Mouse (Mus musculus): Measurements from ENCODE around the gene Spin1. TPM values are rescaled to one million over a fixed set of nuclear protein-coding genes. Genes with fewer than 3 reads are reported as not detected.

Gene Spin1
- polyA plus RNA-seq, 1 experiment from 2014 or later: 117 TPM

- 33% methylated on average over 4 of the region's 4 CpGs for WGBS
- H3K4me1 ChIP-seq (ENCODE audit: control insufficient read depth, insufficient read depth, low read length): peaks cover 12% of the 10 kb centered on the region; the same call in 1 of the 2 replicates
- no peak overlapping the region for H3K27ac ChIP-seq (ENCODE audit: low read depth, low read length)
- no peak overlapping the region for H3K9ac ChIP-seq (ENCODE audit: low read length)
- DNase-seq (ENCODE audit: low spot score): no peak
- ATAC-seq (ENCODE audit: insufficient read depth, low FRiP score, low TSS enrichment): no peak
- no peak overlapping the region for H3K4me2 ChIP-seq (ENCODE audit: low read depth)
- H3K4me3 ChIP-seq (ENCODE audit: low read depth, low read length): no peak overlapping the region
- H3K36me3 ChIP-seq (ENCODE audit: control insufficient read depth, insufficient read depth, low read length): no peaks in the 10 kb centered on the region
- no peaks in the 10 kb centered on the region for H3K27me3 ChIP-seq (ENCODE audit: control insufficient read depth, insufficient read depth, low read length)
- H3K9me3 ChIP-seq (ENCODE audit: control insufficient read depth, low read length): no peaks in the 10 kb centered on the region
These were observed 20.1 kb downstream of the Spin1 start for GRCm38 (mm10) chr13:51120734-51121133.

- Histone ChIP-seq H3K4me2 (ENCODE audit: low read depth) (no peak overlapping the region), H3K9me3 (ENCODE audit: control insufficient read depth, low read length) (no peaks in the 10 kb centered on the region), H3K9ac (ENCODE audit: low read length) (no peak overlapping the region), H3K4me1 (ENCODE audit: control insufficient read depth, insufficient read depth, low read length) (peaks cover 12% of the 10 kb centered on the region; the same call in 1 of the 2 replicates), H3K36me3 (ENCODE audit: control insufficient read depth, insufficient read depth, low read length) (no peaks in the 10 kb centered on the region), H3K27me3 (ENCODE audit: control insufficient read depth, insufficient read depth, low read length) (no peaks in the 10 kb centered on the region), H3K4me3 (ENCODE audit: low read depth, low read length) (no peak overlapping the region), H3K27ac (ENCODE audit: low read depth, low read length) (no peak overlapping the region)
- ATAC-seq (ENCODE audit: insufficient read depth, low FRiP score, low TSS enrichment) (no peak), DNase-seq (ENCODE audit: low spot score) (no peak)
- WGBS: 38% methylated on average over 1 of the region's 1 CpGs
These were observed 21.3 kb downstream of the Spin1 start for GRCm38 (mm10) chr13:51121966-51122365.

GRCm38 (mm10) chr13:51122771-51123170 is 22.1 kb downstream of the Spin1 start:
- H3K27me3 ChIP-seq (ENCODE audit: control insufficient read depth, insufficient read depth, low read length): no peaks in the 10 kb centered on the region
- no peak for ATAC-seq (ENCODE audit: insufficient read depth, low FRiP score, low TSS enrichment)
- H3K27ac ChIP-seq (ENCODE audit: low read depth, low read length): no peak overlapping the region
- H3K4me1 ChIP-seq (ENCODE audit: control insufficient read depth, insufficient read depth, low read length): peaks cover 12% of the 10 kb centered on the region; the same call in 1 of the 2 replicates
- 88% methylated on average over 8 of the region's 8 CpGs for WGBS
- no peak overlapping the region for H3K4me3 ChIP-seq (ENCODE audit: low read depth, low read length)
- H3K9me3 ChIP-seq (ENCODE audit: control insufficient read depth, low read length): no peaks in the 10 kb centered on the region
- DNase-seq (ENCODE audit: low spot score): no peak
- no peak overlapping the region for H3K9ac ChIP-seq (ENCODE audit: low read length)
- no peaks in the 10 kb centered on the region for H3K36me3 ChIP-seq (ENCODE audit: control insufficient read depth, insufficient read depth, low read length)
- H3K4me2 ChIP-seq (ENCODE audit: low read depth): no peak overlapping the region

- WGBS: 72% methylated on average over 8 of the region's 8 CpGs
- H3K4me3 ChIP-seq (ENCODE audit: low read depth, low read length): no peak overlapping the region
- H3K27me3 ChIP-seq (ENCODE audit: control insufficient read depth, insufficient read depth, low read length): no peaks in the 10 kb centered on the region
- DNase-seq (ENCODE audit: low spot score) (no peak), ATAC-seq (ENCODE audit: insufficient read depth, low FRiP score, low TSS enrichment) (no peak)
- 0 out of 2 replicates have a peak, but pooled peaks cover 6% of the 10 kb centered on the region for H3K4me1 ChIP-seq (ENCODE audit: control insufficient read depth, insufficient read depth, low read length)
- no peak overlapping the region for H3K27ac ChIP-seq (ENCODE audit: low read depth, low read length)
- no peak overlapping the region for H3K4me2 ChIP-seq (ENCODE audit: low read depth)
- no peak overlapping the region for H3K9ac ChIP-seq (ENCODE audit: low read length)
- no peaks in the 10 kb centered on the region for H3K9me3 ChIP-seq (ENCODE audit: control insufficient read depth, low read length)
- H3K36me3 ChIP-seq (ENCODE audit: control insufficient read depth, insufficient read depth, low read length): no peaks in the 10 kb centered on the region
These were observed 24.7 kb downstream of the Spin1 start for GRCm38 (mm10) chr13:51125357-51125756.

- ATAC-seq (ENCODE audit: insufficient read depth, low FRiP score, low TSS enrichment): no peak
- H3K4me3 ChIP-seq (ENCODE audit: low read depth, low read length): no peak overlapping the region
- no peak for DNase-seq (ENCODE audit: low spot score)
- peaks cover 5% of the 10 kb centered on the region; the same call in 1 of the 2 replicates for H3K36me3 ChIP-seq (ENCODE audit: control insufficient read depth, insufficient read depth, low read length)
- H3K4me2 ChIP-seq (ENCODE audit: low read depth): no peak overlapping the region
- no peaks in the 10 kb centered on the region for H3K9me3 ChIP-seq (ENCODE audit: control insufficient read depth, low read length)
- no peak overlapping the region for H3K27ac ChIP-seq (ENCODE audit: low read depth, low read length)
- WGBS: 87% methylated on average over 2 of the region's 2 CpGs
- H3K27me3 ChIP-seq (ENCODE audit: control insufficient read depth, insufficient read depth, low read length): no peaks in the 10 kb centered on the region
- no peak overlapping the region for H3K9ac ChIP-seq (ENCODE audit: low read length)
- H3K4me1 ChIP-seq (ENCODE audit: control insufficient read depth, insufficient read depth, low read length): no peaks in the 10 kb centered on the region
These were observed 27.2 kb downstream of the Spin1 start for GRCm38 (mm10) chr13:51127906-51128305.

GRCm38 (mm10) chr13:51128417-51128816 is 27.7 kb downstream of the Spin1 start:
- Histone ChIP-seq H3K27me3 (ENCODE audit: control insufficient read depth, insufficient read depth, low read length) (no peaks in the 10 kb centered on the region), H3K9ac (ENCODE audit: low read length) (no peak overlapping the region), H3K4me3 (ENCODE audit: low read depth, low read length) (no peak overlapping the region), H3K9me3 (ENCODE audit: control insufficient read depth, low read length) (no peaks in the 10 kb centered on the region), H3K4me2 (ENCODE audit: low read depth) (no peak overlapping the region), H3K36me3 (ENCODE audit: control insufficient read depth, insufficient read depth, low read length) (peaks cover 5% of the 10 kb centered on the region; the same call in 1 of the 2 replicates), H3K4me1 (ENCODE audit: control insufficient read depth, insufficient read depth, low read length) (no peaks in the 10 kb centered on the region), H3K27ac (ENCODE audit: low read depth, low read length) (no peak overlapping the region)
- ATAC-seq (ENCODE audit: insufficient read depth, low FRiP score, low TSS enrichment): no peak
- DNase-seq (ENCODE audit: low spot score): no peak
- 93% methylated on average over 7 of the region's 7 CpGs for WGBS

GRCm38 (mm10) chr13:51131179-51131578 is 30.5 kb downstream of the Spin1 start:
- no peak overlapping the region for H3K4me2 ChIP-seq (ENCODE audit: low read depth)
- no peaks in the 10 kb centered on the region for H3K9me3 ChIP-seq (ENCODE audit: control insufficient read depth, low read length)
- DNase-seq (ENCODE audit: low spot score): no peak
- no peak for ATAC-seq (ENCODE audit: insufficient read depth, low FRiP score, low TSS enrichment)
- H3K27ac ChIP-seq (ENCODE audit: low read depth, low read length): no peak overlapping the region
- H3K9ac ChIP-seq (ENCODE audit: low read length): no peak overlapping the region
- 87% methylated on average over 10 of the region's 10 CpGs for WGBS
- H3K4me1 ChIP-seq (ENCODE audit: control insufficient read depth, insufficient read depth, low read length): no peaks in the 10 kb centered on the region
- no peaks in the 10 kb centered on the region for H3K27me3 ChIP-seq (ENCODE audit: control insufficient read depth, insufficient read depth, low read length)
- peaks cover 5% of the 10 kb centered on the region; the same call in 1 of the 2 replicates for H3K36me3 ChIP-seq (ENCODE audit: control insufficient read depth, insufficient read depth, low read length)
- H3K4me3 ChIP-seq (ENCODE audit: low read depth, low read length): no peak overlapping the region

GRCm38 (mm10) chr13:51136315-51136714 is 35.6 kb downstream of the Spin1 start:
- Histone ChIP-seq H3K9ac (ENCODE audit: low read length) (no peak overlapping the region), H3K4me3 (ENCODE audit: low read depth, low read length) (no peak overlapping the region), H3K4me2 (ENCODE audit: low read depth) (no peak overlapping the region), H3K36me3 (ENCODE audit: control insufficient read depth, insufficient read depth, low read length) (no peaks in the 10 kb centered on the region; the same call in 1 of the 2 replicates), H3K27ac (ENCODE audit: low read depth, low read length) (no peak overlapping the region), H3K27me3 (ENCODE audit: control insufficient read depth, insufficient read depth, low read length) (no peaks in the 10 kb centered on the region), H3K4me1 (ENCODE audit: control insufficient read depth, insufficient read depth, low read length) (no peaks in the 10 kb centered on the region), H3K9me3 (ENCODE audit: control insufficient read depth, low read length) (no peaks in the 10 kb centered on the region)
- DNase-seq (ENCODE audit: low spot score): no peak
- WGBS: 91% methylated on average over 4 of the region's 4 CpGs
- no peak for ATAC-seq (ENCODE audit: insufficient read depth, low FRiP score, low TSS enrichment)

- Histone ChIP-seq H3K36me3 (ENCODE audit: control insufficient read depth, insufficient read depth, low read length) (no peaks in the 10 kb centered on the region; the same call in 1 of the 2 replicates), H3K27me3 (ENCODE audit: control insufficient read depth, insufficient read depth, low read length) (no peaks in the 10 kb centered on the region), H3K4me1 (ENCODE audit: control insufficient read depth, insufficient read depth, low read length) (no peaks in the 10 kb centered on the region), H3K9me3 (ENCODE audit: control insufficient read depth, low read length) (no peaks in the 10 kb centered on the region), H3K4me3 (ENCODE audit: low read depth, low read length) (no peak overlapping the region), H3K27ac (ENCODE audit: low read depth, low read length) (no peak overlapping the region), H3K9ac (ENCODE audit: low read length) (no peak overlapping the region), H3K4me2 (ENCODE audit: low read depth) (no peak overlapping the region)
- no peak for ATAC-seq (ENCODE audit: insufficient read depth, low FRiP score, low TSS enrichment)
- WGBS: 77% methylated on average over 2 of the region's 2 CpGs
- DNase-seq (ENCODE audit: low spot score): no peak
These were observed 36.5 kb downstream of the Spin1 start for GRCm38 (mm10) chr13:51136996-51137701.

All from neural tube, embryonic 11.5 days (tissue).